Mouse (Mus musculus): Measurements from ENCODE around the gene Tmem97. TPM values are rescaled to one million over a fixed set of nuclear protein-coding genes. Genes with fewer than 3 reads are reported as not detected.

The Tmem97 gene
- total and polyA plus RNA-seq, 3 experiments: 166 to 215 (median 207) TPM

GRCm38 (mm10) chr11:78545181-78545580 lies 5.4 kb downstream of the Tmem97 start (continued):
- TF ChIP-seq ZKSCAN1 (IDR thresholded peaks at IDR 0.05; ENCODE audit: low read depth, low read length) (no peak), BHLHE40 (IDR thresholded peaks at IDR 0.05; ENCODE audit: borderline replicate concordance, low read depth, low read length) (no peak), MYB (IDR thresholded peaks at IDR 0.05; ENCODE audit: low read depth, low read length) (no peak), ZMIZ1 (IDR thresholded peaks at IDR 0.05; ENCODE audit: low read depth, low read length) (0 out of 2 replicates have a peak, but pooled peaks have one; percentile 23), USF1 (IDR thresholded peaks at IDR 0.05; ENCODE audit: low read depth, low read length) (no peak), CHD1 (IDR thresholded peaks at IDR 0.05; ENCODE audit: low read depth, low read length) (no peak), NRF1 (IDR thresholded peaks at IDR 0.05; ENCODE audit: insufficient read depth, low read depth, low read length, poor library complexity, severe bottlenecking) (no peak), ELF1 (IDR thresholded peaks at IDR 0.05; ENCODE audit: low read depth, low read length) (0 out of 2 replicates have a peak, but pooled peaks have one; percentile 22), POLR2AphosphoS2 (IDR thresholded peaks at IDR 0.05; ENCODE audit: low read length) (no peak), ETS1 (IDR thresholded peaks at IDR 0.05; ENCODE audit: low read depth, low read length) (0 out of 2 replicates have a peak, but pooled peaks have one; percentile 21)

DNA sequence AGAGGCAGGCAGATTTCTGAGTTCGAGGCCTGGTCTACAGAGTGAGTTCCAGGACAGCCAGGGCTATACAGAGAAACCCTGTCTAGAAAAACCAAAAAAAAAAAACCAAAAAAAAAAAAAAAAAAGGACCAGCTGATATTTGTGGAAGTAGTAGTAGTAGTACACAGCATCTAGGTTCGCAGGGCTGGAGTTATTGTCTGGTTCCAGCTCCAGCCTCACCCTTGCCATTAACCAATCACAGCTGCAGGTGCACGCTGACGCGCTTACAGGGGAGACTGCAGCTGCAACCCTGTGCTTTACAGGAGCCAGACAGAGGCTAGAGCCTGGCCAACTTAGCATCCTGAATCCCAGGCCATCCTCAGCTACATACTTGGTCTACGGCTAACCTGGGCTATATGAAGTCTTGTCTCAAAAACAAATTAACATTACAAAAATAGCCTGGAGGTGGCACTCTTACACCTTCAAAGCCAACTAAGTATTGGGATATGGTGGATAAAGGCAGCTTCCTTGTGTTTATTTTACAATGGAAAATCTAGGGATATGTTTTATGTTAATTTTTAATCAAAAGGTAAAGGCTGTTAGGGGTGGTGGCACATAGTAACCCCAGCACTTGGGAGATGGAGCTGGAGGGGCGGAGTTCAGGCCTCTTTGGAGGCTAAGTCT lies 6.0 kb downstream of the Tmem97 start:
- Histone ChIP-seq H3K79me2 (ENCODE audit: control insufficient read depth, insufficient read depth, low read length, poor library complexity) (peaks cover 44% of the 10 kb centered on the region), H3K27ac (ENCODE audit: control insufficient read depth, low read depth, low read length) (no peak overlapping the region), H3K9ac (ENCODE audit: control insufficient read depth, low read depth, low read length, poor library complexity, severe bottlenecking) (no peak overlapping the region), H3K4me3 (ENCODE audit: control insufficient read depth in 1 of 2, insufficient read depth in 1 of 2, low read depth in 2 of 2, low read length in 2 of 2) (no peak overlapping the region), H3K27me3 (ENCODE audit: control insufficient read depth in 1 of 2, insufficient read depth in 2 of 2, low read length in 2 of 2) (no peaks in the 10 kb centered on the region), H3K9me3 (replicated peaks; ENCODE audit: insufficient read depth, low read length) (no peaks in the 10 kb centered on the region), H3K4me1 (ENCODE audit: control insufficient read depth in 1 of 2, insufficient read depth in 2 of 2, low read length in 2 of 2) (peaks cover 26 to 28% of the 10 kb centered on the region in 2 experiments), H3K36me3 (ENCODE audit: control insufficient read depth in 1 of 2, insufficient read depth in 2 of 2, low read length in 2 of 2) (peaks cover 7 to 41% of the 10 kb centered on the region in 2 experiments)
- DNase-seq (ENCODE audit: low read depth, low spot score): no peak
- TF ChIP-seq ZKSCAN1 (IDR thresholded peaks at IDR 0.05; ENCODE audit: low read depth, low read length) (no peak), TCF12 (IDR thresholded peaks at IDR 0.05; ENCODE audit: low read depth, low read length) (no peak), POLR2A (IDR thresholded peaks at IDR 0.05; ENCODE audit: control insufficient read depth in 1 of 2, insufficient read depth in 1 of 2, low read depth in 1 of 2, low read length in 2 of 2, poor library complexity in 1 of 2) (peak in 1 of 2 experiments; percentile 34; a peak in 1 of 4 replicates), ZNF384 (IDR thresholded peaks at IDR 0.05; ENCODE audit: low read depth, low read length) (peak; percentile 42; the same call in 1 of the 2 replicates), USF2 (IDR thresholded peaks at IDR 0.05; ENCODE audit: borderline replicate concordance in 1 of 2, insufficient read depth in 1 of 2, low read depth in 1 of 2, low read length in 2 of 2) (no peak), RAD21 (IDR thresholded peaks at IDR 0.05; ENCODE audit: low read depth, low read length) (peak; percentile 55), HCFC1 (IDR thresholded peaks at IDR 0.05; ENCODE audit: low read depth, low read length) (no peak), CTCF (IDR thresholded peaks at IDR 0.05 in 2 of 3, conservative IDR thresholded peaks at IDR 0.05 in 1 of 3; ENCODE audit: control insufficient read depth in 1 of 3, insufficient read depth in 1 of 3, low read depth in 2 of 3, low read length in 3 of 3, poor library complexity in 1 of 3, severe bottlenecking in 1 of 3) (peak in 1 of 3 experiments; percentile 44; a peak in 2 of 6 replicates), MAZ (IDR thresholded peaks at IDR 0.05; ENCODE audit: low read depth, low read length) (no peak), GATA1 (IDR thresholded peaks at IDR 0.05; ENCODE audit: low read depth, low read length) (no peak), MAFK (IDR thresholded peaks at IDR 0.05; ENCODE audit: borderline replicate concordance, low read depth, low read length) (no peak), CHD1 (IDR thresholded peaks at IDR 0.05; ENCODE audit: low read depth, low read length) (no peak), ZC3H11A (IDR thresholded peaks at IDR 0.05; ENCODE audit: low read depth, low read length) (no peak), MYB (IDR thresholded peaks at IDR 0.05; ENCODE audit: low read depth, low read length) (no peak), EP300 (IDR thresholded peaks at IDR 0.05; ENCODE audit: low read depth in 1 of 2, low read length in 2 of 2) (no peak), NELFE (IDR thresholded peaks at IDR 0.05; ENCODE audit: low read depth, low read length) (no peak), MAX (IDR thresholded peaks at IDR 0.05; ENCODE audit: low read length) (no peak), E2F4 (IDR thresholded peaks at IDR 0.05; ENCODE audit: borderline replicate concordance, low read depth, low read length) (no peak), TBP (IDR thresholded peaks at IDR 0.05; ENCODE audit: low read depth, low read length) (no peak), CHD2 (IDR thresholded peaks at IDR 0.05; ENCODE audit: low read length) (no peak), NRF1 (IDR thresholded peaks at IDR 0.05; ENCODE audit: insufficient read depth, low read depth, low read length, poor library complexity, severe bottlenecking) (no peak), POLR2AphosphoS5 (IDR thresholded peaks at IDR 0.05; ENCODE audit: borderline replicate concordance, low read depth, low read length) (no peak), TAL1 (IDR thresholded peaks at IDR 0.05; ENCODE audit: low read length) (no peak), MEF2A (IDR thresholded peaks at IDR 0.05; ENCODE audit: extremely low read depth, insufficient replicate concordance, low read depth, low read length, poor library complexity, severe bottlenecking) (no peak), USF1 (IDR thresholded peaks at IDR 0.05; ENCODE audit: low read depth, low read length) (no peak), RCOR1 (IDR thresholded peaks at IDR 0.05; ENCODE audit: low read depth, low read length) (no peak), GABPA (IDR thresholded peaks at IDR 0.05; ENCODE audit: low read depth, low read length) (no peak), JUND (IDR thresholded peaks at IDR 0.05; ENCODE audit: low read depth, low read length) (no peak)

Data from MEL (cell line).